Mouse (Mus musculus) embryonic facial prominence, embryonic 12.5 days (tissue): Measurements from ENCODE around the gene Strada. TPM values are rescaled to one million over a fixed set of nuclear protein-coding genes. Genes with fewer than 3 reads are reported as not detected.

Experiments
- polyA plus RNA-seq: library from polyadenylated mRNA; unstranded; fragments of >200 nt; fragmentation: Nextera tagmentation; extraction: Ambion mirVana; gene quantifications from 2 replicates; pipeline ENCODE4 v1.2.1, GENCODE M21; 2016

Gene Strada
- polyA plus RNA-seq, 1 experiment from 2014 or later = 35.4 TPM

Other genes starting within 250 kb of the Strada start
- 12.1 and 13.6 TPM in 2 replicates for gene Cyb561, start 248.8 kb downstream of the Strada start, polyA plus RNA-seq
- gene Ace, start 234.2 kb downstream of the Strada start, polyA plus RNA-seq = 0.68 and 0.69 TPM in 2 replicates
- gene Ace3, start 207.5 kb downstream of the Strada start, polyA plus RNA-seq = not detected in 2 replicates
- 1.3 and 3.4 TPM in 2 replicates for gene Kcnh6, start 194.0 kb downstream of the Strada start, polyA plus RNA-seq
- gene Dcaf7, start 165.3 kb downstream of the Strada start, polyA plus RNA-seq = 90.6 and 93.4 TPM in 2 replicates
- 10.8 and 11.1 TPM in 2 replicates for gene Taco1, start 136.1 kb downstream of the Strada start, polyA plus RNA-seq
- gene Map3k3, start 117.6 kb downstream of the Strada start, polyA plus RNA-seq = 31.8 and 33.8 TPM in 2 replicates
- not detected in 2 replicates for gene Gm10840, start 41.3 kb downstream of the Strada start, polyA plus RNA-seq
- gene Limd2, start 41.3 kb downstream of the Strada start, polyA plus RNA-seq = 467 and 469 TPM in 2 replicates
- 79.4 and 81.7 TPM in 2 replicates for gene Ccdc47, start 14.2 kb upstream of the Strada start, polyA plus RNA-seq
- gene Ddx42, start 14.8 kb upstream of the Strada start, polyA plus RNA-seq = 103 and 104 TPM in 2 replicates
- 63.3 and 67.0 TPM in 2 replicates for gene Ftsj3, start 53.9 kb upstream of the Strada start, polyA plus RNA-seq
- 315 and 316 TPM in 2 replicates for gene Psmc5, start 54.0 kb upstream of the Strada start, polyA plus RNA-seq
- gene Smarcd2, start 70.8 kb upstream of the Strada start, polyA plus RNA-seq = 71.5 and 75.1 TPM in 2 replicates
- 0.24 and 0.47 TPM in 2 replicates for gene Tcam1, start 74.5 kb upstream of the Strada start, polyA plus RNA-seq
- gene Gh, start 99.7 kb upstream of the Strada start, polyA plus RNA-seq = not detected in 2 replicates
- gene Cd79b, start 112.6 kb upstream of the Strada start, polyA plus RNA-seq = 1.5 and 1.7 TPM in 2 replicates
- gene Scn4a, start 151.1 kb upstream of the Strada start, polyA plus RNA-seq = 0.05 and 0.09 TPM in 2 replicates
- gene Prr29, start 163.3 kb upstream of the Strada start, polyA plus RNA-seq = not detected in 2 replicates
- 23.9 and 29.8 TPM in 2 replicates for gene Icam2, start 185.9 kb upstream of the Strada start, polyA plus RNA-seq